Mouse (Mus musculus) heart, embryonic 15.5 days (tissue): ENCODE data around the gene D8Ertd738e. TPM values are rescaled to one million over a fixed set of nuclear protein-coding genes. Genes with fewer than 3 reads are reported as not detected.

ENCODE experiments used
- ATAC-seq: fragments of 200-750 bp; cut with Nextera tagmentation; replicated peaks from 2 replicates; pipeline ENCODE4 v1.8.0; 2017; ENCODE audit warnings: low read depth, moderate TSS enrichment; ENCODE audit not compliant: insufficient number of reproducible peaks, insufficient read depth, low FRiP score
- H3K27ac ChIP-seq: fragments of 300-500 bp; sonication (generic); 2 replicates; pipeline ENCODE4 v1.5.1; 2015; ENCODE audit warnings: mild to moderate bottlenecking, inconsistent platforms
- H3K27me3 ChIP-seq: fragments of 300-500 bp; sonication (generic); 2 replicates; pipeline ENCODE4 v1.6.1; 2015; ENCODE audit warnings: inconsistent platforms
- H3K36me3 ChIP-seq: fragments of 300-500 bp; sonication (generic); 2 replicates; pipeline ENCODE4 v1.6.1; 2015; ENCODE audit warnings: mild to moderate bottlenecking, inconsistent platforms
- H3K4me1 ChIP-seq: fragments of 300-500 bp; sonication (generic); replicated peaks from 2 replicates; pipeline ENCODE4 v1.6.1; 2015; ENCODE audit warnings: inconsistent platforms
- H3K4me2 ChIP-seq: fragments of 300-500 bp; sonication (generic); 2 replicates; pipeline ENCODE4 v1.6.1; 2015; ENCODE audit warnings: inconsistent platforms, mild to moderate bottlenecking, moderate library complexity
- H3K4me3 ChIP-seq: fragments of 300-500 bp; sonication (generic); 2 replicates; pipeline ENCODE4 v1.5.1; 2015; ENCODE audit warnings: mild to moderate bottlenecking, inconsistent platforms
- H3K9ac ChIP-seq: fragments of 300-500 bp; sonication (generic); 2 replicates; pipeline ENCODE4 v1.6.1; 2015; ENCODE audit warnings: mild to moderate bottlenecking, inconsistent platforms
- H3K9me3 ChIP-seq: fragments of 300-500 bp; sonication (generic); replicated peaks from 2 replicates; pipeline ENCODE4 v1.6.1; 2016; ENCODE audit warnings: inconsistent platforms
- WGBS: fragments of 180-500 bp; shearing (Covaris S2); methylation state at CpG from one replicate; pipeline ENCODE4 v1.1.7; 2015; ENCODE audit warnings: mixed read lengths; 5-methylcytosine and 5-hydroxymethylcytosine counted together
- polyA plus RNA-seq: library from polyadenylated mRNA; unstranded; fragments of >200 nt; fragmentation: Nextera tagmentation; extraction: Ambion mirVana; gene quantifications from 2 replicates; pipeline ENCODE4 v1.2.1, GENCODE M21; 2015

D8Ertd738e gene
- polyA plus RNA-seq, 1 experiment from 2014 or later, result 290 TPM

- Histone ChIP-seq H3K9ac (peak overlapping the region; percentile 97), H3K27ac (peak overlapping the region; percentile 81; the same call in 1 of the 2 replicates), H3K36me3 (peaks cover 15% of the 10 kb centered on the region), H3K27me3 (no peaks in the 10 kb centered on the region), H3K4me1 (peaks cover 22% of the 10 kb centered on the region), H3K9me3 (no peaks in the 10 kb centered on the region), H3K4me3 (peak overlapping the region; percentile 96), H3K4me2 (peak overlapping the region; percentile 90)
- ATAC-seq, result no peak
- WGBS, result 21% methylated on average over 10 of the region's 10 CpGs
Observed at GRCm38 (mm10) chr8:84235746-84236409, 13.6 kb downstream of the D8Ertd738e start.

GRCm38 (mm10) chr8:84233055-84233454 lies 16.5 kb downstream of the D8Ertd738e start:
- ATAC-seq, result no peak
- no peaks in the 10 kb centered on the region for H3K9me3 ChIP-seq
- H3K4me2 ChIP-seq, result no peak overlapping the region
- H3K4me3 ChIP-seq, result no peak overlapping the region
- H3K27ac ChIP-seq, result no peak overlapping the region
- no peak overlapping the region for H3K9ac ChIP-seq
- no peaks in the 10 kb centered on the region for H3K27me3 ChIP-seq
- 89% methylated on average over 2 of the region's 2 CpGs for WGBS
- H3K36me3 ChIP-seq, result peaks cover 43% of the 10 kb centered on the region
- H3K4me1 ChIP-seq, result peaks cover 18% of the 10 kb centered on the region

- WGBS, result 77% methylated on average over 17 of the region's 17 CpGs
Observed at GRCm38 (mm10) chr8:84230735-84231134, 18.8 kb downstream of the D8Ertd738e start.

DNA sequence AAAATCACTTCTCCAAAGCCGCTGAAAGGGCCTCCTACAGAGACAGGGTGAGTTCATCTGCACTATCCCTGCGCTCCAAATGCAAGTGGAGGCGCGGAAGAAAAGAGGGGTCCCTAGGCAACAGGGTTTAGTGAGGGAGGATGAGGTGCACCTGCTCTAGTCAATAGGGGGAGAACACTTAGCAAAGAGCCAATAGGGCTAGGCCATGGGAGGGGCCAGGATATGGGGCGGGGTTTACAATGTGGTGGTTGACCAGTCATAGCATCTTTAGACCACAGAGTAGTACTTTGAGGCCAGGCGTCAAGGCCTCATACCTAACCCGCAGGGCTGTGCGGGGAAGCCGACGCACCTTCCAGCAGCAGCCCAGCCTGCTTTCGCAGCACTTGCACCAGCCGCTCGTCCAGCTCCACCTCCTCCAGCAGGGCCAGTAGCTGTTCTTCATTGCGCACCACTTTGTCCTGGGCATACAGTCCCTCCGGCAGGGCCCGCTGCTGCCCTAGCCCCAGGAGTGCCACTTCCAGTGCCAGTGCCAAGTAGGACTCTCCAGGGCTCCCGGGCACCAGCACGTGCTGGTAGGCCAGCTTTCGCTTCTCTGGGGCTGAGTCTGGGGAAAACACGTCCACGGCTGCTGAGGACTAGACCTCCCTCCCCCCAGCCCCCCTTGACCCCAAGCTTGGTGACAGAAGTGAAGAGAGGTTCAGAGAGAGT lies 26.0 kb downstream of the D8Ertd738e start:
- H3K4me3 ChIP-seq, result no peak overlapping the region
- no peak overlapping the region for H3K27ac ChIP-seq
- peaks cover 85% of the 10 kb centered on the region for H3K36me3 ChIP-seq
- 84% methylated on average over 21 of the region's 21 CpGs for WGBS
- no peaks in the 10 kb centered on the region for H3K4me1 ChIP-seq
- H3K9ac ChIP-seq, result no peak overlapping the region
- no peak for ATAC-seq
- H3K9me3 ChIP-seq, result no peaks in the 10 kb centered on the region
- no peak overlapping the region for H3K4me2 ChIP-seq
- no peaks in the 10 kb centered on the region for H3K27me3 ChIP-seq

More at GRCm38 (mm10) chr8:84230735-84231134, 18.8 kb downstream of the D8Ertd738e start:
- peaks cover 65% of the 10 kb centered on the region for H3K36me3 ChIP-seq
- H3K9me3 ChIP-seq, result no peaks in the 10 kb centered on the region
- H3K4me1 ChIP-seq, result peaks cover 5% of the 10 kb centered on the region
- H3K27ac ChIP-seq, result no peak overlapping the region
- no peak overlapping the region for H3K4me2 ChIP-seq
- H3K4me3 ChIP-seq, result no peak overlapping the region
- H3K27me3 ChIP-seq, result no peaks in the 10 kb centered on the region
- H3K9ac ChIP-seq, result no peak overlapping the region
- no peak for ATAC-seq

GRCm38 (mm10) chr8:84222566-84223165 lies 26.9 kb downstream of the D8Ertd738e start:
- H3K4me1 ChIP-seq, result no peaks in the 10 kb centered on the region
- no peaks in the 10 kb centered on the region for H3K9me3 ChIP-seq
- H3K4me2 ChIP-seq, result no peak overlapping the region
- no peak for ATAC-seq
- WGBS, result 84% methylated on average over 9 of the region's 9 CpGs
- H3K4me3 ChIP-seq, result no peak overlapping the region
- peaks cover 86% of the 10 kb centered on the region for H3K36me3 ChIP-seq
- H3K9ac ChIP-seq, result no peak overlapping the region
- H3K27me3 ChIP-seq, result no peaks in the 10 kb centered on the region
- no peak overlapping the region for H3K27ac ChIP-seq

- H3K4me1 ChIP-seq, result no peaks in the 10 kb centered on the region
- no peak overlapping the region for H3K27ac ChIP-seq
- no peaks in the 10 kb centered on the region for H3K27me3 ChIP-seq
- no peaks in the 10 kb centered on the region for H3K9me3 ChIP-seq
- ATAC-seq, result no peak
- H3K9ac ChIP-seq, result no peak overlapping the region
- peaks cover 78% of the 10 kb centered on the region for H3K36me3 ChIP-seq
- H3K4me2 ChIP-seq, result no peak overlapping the region
- no peak overlapping the region for H3K4me3 ChIP-seq
- 65% methylated on average over 7 of the region's 7 CpGs for WGBS
Observed at GRCm38 (mm10) chr8:84220105-84220504, 29.4 kb downstream of the D8Ertd738e start.

DNA sequence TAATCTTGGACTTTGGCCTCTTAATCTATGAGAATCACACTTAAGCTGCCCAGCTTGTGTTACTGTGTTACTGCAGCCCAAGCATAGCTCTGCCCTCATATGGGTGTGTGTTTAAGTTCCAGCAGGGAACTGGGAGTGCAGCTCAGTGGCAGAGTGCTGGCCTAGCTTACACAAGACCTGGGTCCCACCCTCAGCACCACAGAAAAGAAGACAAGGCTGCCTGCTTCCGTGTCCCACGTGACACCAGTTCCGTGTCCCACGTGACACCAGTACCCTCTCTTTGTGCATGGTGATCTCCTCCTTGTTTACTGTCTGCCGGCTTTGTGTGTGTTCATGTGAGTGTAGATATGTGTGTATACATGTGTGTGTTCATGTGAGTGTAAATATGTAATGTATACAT lies 31.4 kb downstream of the D8Ertd738e start:
- ATAC-seq, result no peak

DNA sequence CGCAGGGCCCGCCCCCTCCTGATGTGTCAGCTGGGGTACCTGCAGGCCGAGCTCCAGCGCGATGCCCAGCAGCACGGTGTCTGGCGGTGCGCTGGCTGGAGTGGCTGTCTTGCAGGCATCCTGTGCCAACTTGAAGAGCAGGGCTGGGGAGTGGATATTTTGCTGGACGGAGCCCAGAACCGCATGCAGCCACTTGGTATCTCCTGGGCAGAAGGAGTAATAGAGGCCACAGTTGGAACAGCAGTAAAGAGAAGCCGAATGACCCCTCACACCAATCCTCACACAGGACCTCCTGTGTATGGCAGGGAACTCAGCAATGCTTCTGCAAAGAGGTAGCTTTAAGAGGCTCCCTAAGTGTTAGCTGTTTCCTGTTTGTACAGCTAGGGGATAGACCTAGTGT lies 32.3 kb downstream of the D8Ertd738e start:
- WGBS, result 90% methylated on average over 11 of the region's 11 CpGs
- Histone ChIP-seq H3K4me2 (no peak overlapping the region), H3K36me3 (peaks cover 80% of the 10 kb centered on the region), H3K27ac (no peak overlapping the region), H3K9me3 (no peaks in the 10 kb centered on the region), H3K4me1 (no peaks in the 10 kb centered on the region), H3K4me3 (no peak overlapping the region), H3K9ac (no peak overlapping the region), H3K27me3 (no peaks in the 10 kb centered on the region)
- no peak for ATAC-seq

More for the DNA sequence above, 31.4 kb downstream of the D8Ertd738e start:
- H3K27me3 ChIP-seq, result no peaks in the 10 kb centered on the region
- H3K4me2 ChIP-seq, result no peak overlapping the region
- H3K9ac ChIP-seq, result no peak overlapping the region
- peaks cover 81% of the 10 kb centered on the region for H3K36me3 ChIP-seq
- H3K9me3 ChIP-seq, result no peaks in the 10 kb centered on the region
- H3K4me1 ChIP-seq, result no peaks in the 10 kb centered on the region
- 94% methylated on average over 5 of the region's 5 CpGs for WGBS
- H3K4me3 ChIP-seq, result no peak overlapping the region
- no peak overlapping the region for H3K27ac ChIP-seq

GRCm38 (mm10) chr8:84213277-84213676 lies 36.2 kb downstream of the D8Ertd738e start:
- ATAC-seq, result no peak
- peaks cover 81% of the 10 kb centered on the region for H3K36me3 ChIP-seq
- H3K9me3 ChIP-seq, result no peaks in the 10 kb centered on the region
- H3K27me3 ChIP-seq, result no peaks in the 10 kb centered on the region
- whole genome bisulfite sequencing, result 77% methylated on average over 4 of the region's 4 CpGs
- H3K9ac ChIP-seq, result no peak overlapping the region
- H3K4me3 ChIP-seq, result no peak overlapping the region
- H3K4me2 ChIP-seq, result no peak overlapping the region
- H3K27ac ChIP-seq, result no peak overlapping the region
- peaks cover 25% of the 10 kb centered on the region for H3K4me1 ChIP-seq

GRCm38 (mm10) chr8:84211881-84212563 lies 37.5 kb downstream of the D8Ertd738e start:
- 90% methylated on average over 31 of the region's 31 CpGs for WGBS
- no peak for ATAC-seq
- peaks cover 76% of the 10 kb centered on the region for H3K36me3 ChIP-seq
- H3K27ac ChIP-seq, result no peak overlapping the region
- H3K9ac ChIP-seq, result no peak overlapping the region
- H3K4me1 ChIP-seq, result peaks cover 37% of the 10 kb centered on the region
- no peaks in the 10 kb centered on the region for H3K27me3 ChIP-seq
- H3K9me3 ChIP-seq, result no peaks in the 10 kb centered on the region
- H3K4me3 ChIP-seq, result no peak overlapping the region
- H3K4me2 ChIP-seq, result no peak overlapping the region

DNA sequence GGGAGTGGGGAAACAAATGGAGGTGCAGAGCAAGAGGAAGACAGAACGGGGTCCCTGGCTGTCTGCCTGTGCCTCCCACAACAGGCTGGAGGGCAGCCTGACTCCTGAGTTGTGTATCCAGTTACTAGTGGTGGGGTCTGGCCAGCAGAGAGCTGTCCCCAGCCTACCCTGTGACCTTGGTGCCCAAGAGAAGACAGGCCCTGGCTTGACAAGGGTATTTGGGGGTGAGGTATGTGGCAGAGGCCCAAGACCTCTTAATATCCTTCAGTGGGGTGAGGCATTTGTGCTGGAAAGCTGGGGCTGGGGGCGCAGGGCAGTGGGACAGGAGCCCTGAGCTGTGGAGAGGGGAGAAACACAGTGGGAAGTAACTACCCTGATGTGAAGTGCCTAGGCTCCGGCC lies 38.3 kb downstream of the D8Ertd738e start:
- ATAC-seq, result no peak
- Histone ChIP-seq H3K36me3 (peaks cover 75% of the 10 kb centered on the region), H3K4me2 (no peak overlapping the region), H3K4me3 (no peak overlapping the region), H3K9me3 (no peaks in the 10 kb centered on the region), H3K4me1 (peaks cover 41% of the 10 kb centered on the region), H3K27ac (peak overlapping the region; percentile 42), H3K9ac (no peak overlapping the region), H3K27me3 (no peaks in the 10 kb centered on the region)
- WGBS, result 75% methylated on average over 3 of the region's 3 CpGs
